Mouse (Mus musculus): ENCODE results near the gene Rpl11.
A peak's percentile ranks its signal among the peaks of the same experiment; 100 is the strongest.
"Not testable (repeated sequence)": the region's sequence is repeated elsewhere in the genome, so short reads cannot be mapped to it uniquely, and the experiment has no call there.

Rpl11 gene

DNA sequence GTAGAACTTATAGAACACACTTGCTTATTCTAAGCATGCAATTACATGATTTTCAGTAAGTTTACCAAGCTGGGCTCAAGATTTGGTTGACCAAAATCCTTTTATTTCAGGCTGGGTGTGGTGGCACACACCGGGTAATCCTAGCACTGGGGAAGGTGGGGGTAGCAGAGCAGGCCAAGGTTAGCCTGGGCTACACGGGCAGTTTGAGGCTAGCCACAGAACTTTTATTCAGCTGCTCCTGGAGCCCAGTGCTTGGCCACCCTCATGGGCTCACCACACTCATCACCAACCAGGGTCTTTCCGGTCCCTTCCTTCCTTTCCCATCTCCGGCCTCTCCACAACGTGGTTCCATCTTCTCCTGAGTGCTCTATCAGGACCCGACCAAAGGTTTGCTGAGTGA, 17.4 kb upstream of the Rpl11 start:
- no peak for DNase-seq (ENCODE audit: low spot score)

GRCm38 (mm10) chr4:136069954-136070353, 16.7 kb upstream of the Rpl11 start:
- DNase-seq (ENCODE audit: low spot score) = peak; percentile 74

GRCm38 (mm10) chr4:136069313-136069712, 16.1 kb upstream of the Rpl11 start:
- DNase-seq (ENCODE audit: low spot score) = no peak

- no peak for DNase-seq (ENCODE audit: low spot score)
Measured at GRCm38 (mm10) chr4:136063143-136063542, 9.9 kb upstream of the Rpl11 start.

DNA sequence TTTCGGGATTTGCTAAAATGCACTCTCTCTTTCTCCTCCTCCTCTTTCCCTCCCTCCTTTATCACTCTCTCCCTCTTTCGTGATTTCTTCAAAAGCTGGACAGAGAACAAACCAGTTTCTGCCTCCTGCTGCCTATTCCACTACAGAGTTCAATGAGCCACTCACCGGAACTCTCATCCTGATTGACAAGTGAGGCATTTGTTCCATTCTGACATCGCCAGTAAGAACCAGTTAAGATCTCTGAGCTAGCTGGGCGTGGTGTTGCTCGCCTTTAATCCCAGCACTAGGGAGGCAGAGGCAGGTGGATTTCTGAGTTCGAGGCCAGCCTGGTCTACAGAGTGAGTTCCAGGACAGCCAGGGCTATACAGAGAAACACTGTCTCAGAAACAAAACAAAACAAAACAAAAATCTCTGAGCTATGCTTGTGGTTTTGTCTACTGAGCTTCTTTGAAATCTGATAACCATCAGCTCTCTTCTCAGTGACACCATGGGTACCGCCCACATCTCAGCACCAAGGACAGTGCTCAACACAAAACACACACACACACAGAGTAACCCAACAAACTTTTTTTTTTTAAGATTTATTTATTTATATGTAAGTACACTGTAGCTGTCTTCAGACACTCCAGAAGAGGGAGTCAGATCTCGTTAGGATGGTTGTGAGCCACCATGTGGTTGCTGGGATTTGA, 6.7 kb upstream of the Rpl11 start:
- not testable (repeated sequence) for DNase-seq (ENCODE audit: low spot score)

DNA sequence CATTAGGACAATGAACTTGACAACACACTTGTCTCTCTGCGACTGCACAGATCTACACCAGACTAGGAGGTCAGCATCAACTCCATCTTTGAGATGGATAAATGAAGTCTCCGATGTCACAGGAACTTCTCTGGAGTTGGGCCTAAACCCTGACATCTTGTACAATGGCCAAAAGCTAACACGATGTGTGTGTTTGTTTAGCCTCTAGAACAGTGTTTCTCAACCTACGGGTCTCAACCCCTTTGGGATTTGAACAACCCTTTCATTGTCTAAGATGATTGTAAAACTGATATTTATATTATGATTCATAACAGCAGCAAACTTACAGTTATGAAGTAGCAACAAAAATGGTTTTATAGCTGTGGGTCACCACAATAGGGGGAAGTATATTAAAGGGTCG, 4.7 kb upstream of the Rpl11 start:
- DNase-seq (ENCODE audit: low spot score) = no peak

- no peak for DNase-seq (ENCODE audit: low spot score)
Measured at GRCm38 (mm10) chr4:136056030-136056429, 2.8 kb upstream of the Rpl11 start.

GRCm38 (mm10) chr4:136053843-136054242, 615 bp upstream of the Rpl11 start:
- no peak for DNase-seq (ENCODE audit: low spot score)

GRCm38 (mm10) chr4:136052534-136053246, 538 bp downstream of the Rpl11 start:
- no peak for DNase-seq (ENCODE audit: low spot score)

- no peak for DNase-seq (ENCODE audit: low spot score)
Measured at GRCm38 (mm10) chr4:136052060-136052459, 1.2 kb downstream of the Rpl11 start.

- DNase-seq (ENCODE audit: low spot score) = no peak
Measured at GRCm38 (mm10) chr4:136050226-136050625, 3.0 kb downstream of the Rpl11 start.

DNA sequence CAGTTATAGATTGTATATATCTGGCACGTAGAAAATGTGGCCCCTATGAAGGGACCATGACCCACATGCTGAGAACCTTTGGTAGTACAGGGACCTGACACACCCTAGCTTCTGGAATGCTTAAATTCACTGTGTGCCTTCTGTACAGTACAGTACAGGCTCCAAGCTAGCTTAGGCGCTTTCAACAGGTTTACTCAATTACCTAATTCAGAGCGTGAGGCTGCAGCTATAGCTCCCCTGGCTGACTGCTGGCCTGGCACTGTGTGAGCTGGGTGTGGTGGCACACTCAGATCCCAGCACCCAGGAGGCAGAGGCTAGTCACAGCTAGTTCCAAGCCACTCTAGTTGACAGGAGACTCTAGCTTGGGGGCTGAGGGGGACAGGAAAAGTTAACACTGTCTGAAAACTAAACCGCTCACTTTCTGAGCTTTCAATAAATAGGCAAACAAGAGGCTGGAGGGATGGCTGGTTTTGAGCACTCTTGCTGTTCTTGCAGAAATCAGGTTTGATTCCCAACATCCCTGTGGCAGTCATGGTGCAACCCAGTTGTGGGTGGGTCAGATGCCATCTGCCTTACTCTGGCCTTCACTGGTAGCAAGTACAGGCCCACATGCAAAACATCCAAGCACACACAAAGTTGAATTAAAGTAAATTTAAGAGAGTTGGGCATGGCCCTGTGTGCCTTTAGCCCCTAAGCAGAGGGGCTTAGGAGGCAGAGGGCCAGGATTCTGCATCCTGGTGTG, 4.8 kb downstream of the Rpl11 start:
- no peak for DNase-seq (ENCODE audit: low spot score)

DNA sequence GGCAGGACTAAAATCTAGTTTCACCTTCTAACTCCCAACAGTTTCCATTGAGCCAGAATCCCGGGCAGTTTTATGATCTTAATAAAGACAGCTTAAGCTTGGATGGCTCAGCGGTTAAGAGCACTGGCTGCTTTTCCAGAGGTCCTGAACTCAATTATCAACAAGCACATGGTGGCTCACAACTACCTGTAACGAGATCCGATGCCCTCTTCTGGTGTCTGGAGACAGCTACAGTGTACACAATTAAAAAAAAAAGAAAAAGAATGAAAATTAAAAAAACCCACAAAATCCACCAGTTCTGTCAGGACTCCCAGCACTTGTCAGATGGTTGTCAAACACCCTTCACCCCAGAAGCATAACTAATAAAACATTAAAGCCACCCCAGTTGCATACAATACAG, 5.6 kb downstream of the Rpl11 start:
- no peak for DNase-seq (ENCODE audit: low spot score)

GRCm38 (mm10) chr4:136046888-136047287, 6.3 kb downstream of the Rpl11 start:
- DNase-seq (ENCODE audit: low spot score) = no peak

GRCm38 (mm10) chr4:136045091-136045490, 8.1 kb downstream of the Rpl11 start:
- no peak for DNase-seq (ENCODE audit: low spot score)

DNA sequence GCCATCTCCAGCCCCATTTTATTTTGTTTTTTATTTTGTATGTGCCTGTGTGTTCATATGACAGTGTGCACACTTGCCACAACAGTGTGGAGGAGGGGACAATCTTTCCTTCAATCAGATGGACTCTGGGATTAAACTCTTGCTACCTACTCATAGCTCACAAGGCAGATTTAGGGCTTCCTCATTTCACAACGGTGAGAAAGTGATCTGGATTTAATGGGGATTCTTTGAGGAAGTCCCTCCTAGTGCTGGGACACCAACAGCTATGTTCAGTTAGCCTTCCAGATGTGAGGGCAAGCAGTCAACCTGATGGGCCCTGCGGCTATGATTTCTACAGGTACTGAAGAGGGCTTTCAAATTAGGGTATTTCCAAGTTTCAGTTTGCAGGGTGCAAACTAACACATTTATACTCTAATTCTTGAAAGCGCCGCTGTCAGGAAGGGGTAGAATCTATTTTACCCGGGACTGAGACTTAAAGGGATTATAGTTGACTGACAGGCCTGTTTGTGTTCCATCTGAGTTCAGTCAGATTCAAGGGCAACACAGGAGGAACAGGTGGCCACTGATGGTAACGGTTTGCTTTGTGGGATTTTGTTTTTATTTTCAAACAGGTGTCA, 9.3 kb downstream of the Rpl11 start:
- no peak for DNase-seq (ENCODE audit: low spot score)

DNA sequence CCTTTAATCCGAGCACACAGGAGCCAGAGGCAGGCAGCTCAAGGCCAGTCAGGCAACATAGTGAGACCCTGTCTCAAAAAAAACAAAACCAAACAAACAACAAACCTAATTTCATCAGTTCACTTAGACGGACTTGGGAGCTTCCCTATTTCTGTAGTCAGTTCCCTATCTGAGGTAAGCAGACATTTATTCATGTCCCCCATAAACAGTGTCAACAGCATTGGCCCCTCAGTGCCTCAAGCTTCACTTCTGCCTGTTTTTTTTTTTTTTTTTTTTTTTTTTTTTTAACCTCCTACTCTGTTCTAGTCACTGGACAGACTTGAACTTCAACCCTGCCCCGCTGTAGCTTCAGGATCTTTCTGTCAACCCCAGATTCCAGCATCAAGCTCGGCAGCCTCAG, 18.1 kb downstream of the Rpl11 start:
- DNase-seq (ENCODE audit: low spot score) = no peak

DNA sequence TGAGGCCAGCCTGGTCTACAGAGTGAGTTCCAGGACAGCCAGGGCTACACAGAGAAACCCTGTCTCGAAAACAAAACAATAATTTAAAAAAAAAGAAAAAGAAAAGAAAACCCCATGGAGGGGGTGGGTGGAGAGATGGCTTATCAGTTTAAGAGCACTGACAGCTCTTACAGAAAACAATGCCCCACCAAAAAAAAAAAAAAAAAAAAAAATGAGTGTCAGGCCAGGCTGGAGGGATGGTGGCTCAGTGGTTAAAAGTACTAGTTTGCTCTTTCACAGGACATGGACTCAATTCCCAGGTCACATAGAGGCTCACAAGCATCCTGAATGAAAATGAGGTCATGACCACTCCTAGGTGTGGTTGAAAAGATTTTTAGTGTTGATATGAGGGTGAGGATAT, 20.0 kb downstream of the Rpl11 start:
- no peak for DNase-seq (ENCODE audit: low spot score)

DNA sequence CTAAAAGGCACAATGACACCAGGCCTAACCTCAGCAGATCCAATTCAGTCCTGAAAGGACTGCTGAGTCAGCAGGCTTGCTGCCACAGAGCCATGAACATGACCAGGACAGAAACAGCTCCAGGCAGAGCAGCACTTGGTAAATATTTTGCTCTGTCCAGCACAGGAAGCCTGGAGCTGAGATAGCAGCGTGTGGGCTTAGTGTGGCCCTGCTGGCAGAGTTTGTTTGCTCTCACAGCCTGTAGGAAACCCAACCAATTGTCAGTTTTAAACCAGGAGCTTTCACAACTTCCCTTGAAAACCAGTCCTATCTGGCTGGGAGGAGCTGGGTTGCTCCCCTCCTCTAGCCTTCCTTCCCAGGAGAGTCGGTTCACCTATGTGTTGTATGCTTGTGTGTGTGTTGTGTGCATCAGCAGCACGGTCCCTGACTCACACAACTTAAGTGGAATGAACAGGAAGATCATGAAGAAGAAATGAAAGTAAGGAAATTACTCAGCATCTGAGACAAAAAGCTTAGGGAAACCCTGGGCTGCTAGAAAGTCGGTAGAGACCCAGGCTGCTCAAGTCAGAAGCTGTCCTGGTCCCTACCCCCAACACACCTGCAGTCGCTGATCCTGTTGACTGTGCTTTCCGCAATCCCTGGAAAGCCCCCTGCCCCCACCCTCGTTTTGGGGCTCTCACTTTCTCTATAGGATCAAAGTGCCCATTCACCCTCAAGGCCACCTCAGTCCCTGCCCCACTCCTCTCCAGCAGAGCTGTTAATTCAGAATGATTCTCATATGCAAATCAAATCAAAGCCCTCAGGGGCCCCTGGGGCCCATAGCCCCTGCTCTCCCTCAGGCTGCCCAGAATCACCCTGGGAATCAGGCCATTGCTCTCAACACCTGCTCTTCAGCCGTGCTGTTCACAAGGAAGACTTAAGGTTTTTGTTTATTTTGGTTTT, 22.0 kb downstream of the Rpl11 start:
- DNase-seq (ENCODE audit: low spot score) = no peak

GRCm38 (mm10) chr4:136028689-136029088, 24.5 kb downstream of the Rpl11 start:
- DNase-seq (ENCODE audit: low spot score) = no peak

GRCm38 (mm10) chr4:136028132-136028564, 25.1 kb downstream of the Rpl11 start:
- no peak for DNase-seq (ENCODE audit: low spot score)
